Mouse (Mus musculus) limb, embryonic 11.5 days (tissue): ENCODE results near the gene Sec22b. TPM values are rescaled to one million over a fixed set of nuclear protein-coding genes. Genes with fewer than 3 reads are reported as not detected.

Experiments used
- ATAC-seq: fragments of 200-750 bp; cut with Nextera tagmentation; 2 replicates; pipeline ENCODE4 v1.8.0; 2017; ENCODE audit warnings: low read depth; ENCODE audit not compliant: insufficient number of reproducible peaks, low FRiP score, low TSS enrichment
- DNase-seq: peaks from one replicate; pipeline ENCODE4 v3.0.0-alpha.2; 2015; ENCODE audit warnings: low spot score
- H3K27ac ChIP-seq: fragments of 300-500 bp; sonication (generic); replicated peaks from 2 replicates; pipeline ENCODE4 v1.5.1; 2014; ENCODE audit warnings: low read depth, mild to moderate bottlenecking, low read length
- H3K27me3 ChIP-seq: fragments of 300-500 bp; sonication (generic); 2 replicates; pipeline ENCODE4 v1.6.1; 2014; ENCODE audit warnings: mild to moderate bottlenecking, low read length, mixed read lengths; ENCODE audit not compliant: control insufficient read depth, insufficient read depth
- H3K36me3 ChIP-seq: fragments of 300-500 bp; sonication (generic); 2 replicates; pipeline ENCODE4 v1.6.1; 2014; ENCODE audit warnings: mild to moderate bottlenecking, low read length, moderate library complexity, mixed read lengths; ENCODE audit not compliant: control insufficient read depth, insufficient read depth
- H3K4me1 ChIP-seq: fragments of 300-500 bp; sonication (generic); 2 replicates; pipeline ENCODE4 v1.6.1; 2014; ENCODE audit warnings: low read length, mixed read lengths; ENCODE audit not compliant: control insufficient read depth, insufficient read depth
- H3K4me2 ChIP-seq: fragments of 300-500 bp; sonication (generic); 2 replicates; pipeline ENCODE4 v1.6.1; 2014; ENCODE audit warnings: low read depth, mild to moderate bottlenecking, moderate library complexity; ENCODE audit not compliant: severe bottlenecking
- H3K4me3 ChIP-seq: fragments of 300-500 bp; sonication (generic); 2 replicates; pipeline ENCODE4 v1.5.1; 2014; ENCODE audit warnings: low read depth, low read length
- H3K9ac ChIP-seq: fragments of 300-500 bp; sonication (generic); 2 replicates; pipeline ENCODE4 v1.6.1; 2014; ENCODE audit warnings: mild to moderate bottlenecking, low read length
- H3K9me3 ChIP-seq: fragments of 300-500 bp; sonication (generic); 2 replicates; pipeline ENCODE4 v1.6.1; 2016; ENCODE audit warnings: low read length; ENCODE audit not compliant: control insufficient read depth
- WGBS: fragments of 180-500 bp; shearing (Covaris S2); extraction: QIAGEN DNeasy Blood & Tissue Kit; methylation state at CpG from one replicate; pipeline ENCODE4 v1.1.7; 2014; 5-methylcytosine and 5-hydroxymethylcytosine counted together
- polyA plus RNA-seq: library from polyadenylated mRNA; unstranded; fragments of >200 nt; fragmentation: Nextera tagmentation; extraction: Ambion mirVana; gene quantifications from 2 replicates; pipeline ENCODE4 v1.2.1, GENCODE M21; 2014

Sec22b gene
- polyA plus RNA-seq, 1 experiment from 2014 or later, result 153 TPM

GRCm38 (mm10) chr3:97939626-97940510 is 38.9 kb downstream of the Sec22b start:
- Histone ChIP-seq H3K4me3 (no peak overlapping the region), H3K4me1 (peaks cover 34% of the 10 kb centered on the region), H3K9me3 (no peaks in the 10 kb centered on the region), H3K36me3 (no peaks in the 10 kb centered on the region), H3K9ac (0 out of 2 replicates have a peak overlapping the region, but pooled peaks have one; percentile 9), H3K27me3 (no peaks in the 10 kb centered on the region), H3K4me2 (no peak overlapping the region), H3K27ac (no peak overlapping the region)
- ATAC-seq (no peak), DNase-seq (no peak)
- WGBS, result 10% methylated on average over 10 of the region's 10 CpGs

- peaks cover 34% of the 10 kb centered on the region for H3K4me1 ChIP-seq
- H3K4me2 ChIP-seq, result no peak overlapping the region
- H3K36me3 ChIP-seq, result no peaks in the 10 kb centered on the region
- H3K27me3 ChIP-seq, result no peaks in the 10 kb centered on the region
- peak overlapping the region; percentile 57; the same call in 1 of the 2 replicates for H3K27ac ChIP-seq
- DNase-seq (no peak), ATAC-seq (no peak)
- WGBS, result 38% methylated on average over 9 of the region's 9 CpGs
- no peak overlapping the region for H3K9ac ChIP-seq
- no peaks in the 10 kb centered on the region for H3K9me3 ChIP-seq
- H3K4me3 ChIP-seq, result no peak overlapping the region
These were observed 39.7 kb downstream of the Sec22b start for GRCm38 (mm10) chr3:97940511-97941204.

GRCm38 (mm10) chr3:97941440-97942259 is 40.7 kb downstream of the Sec22b start:
- WGBS, result 13% methylated on average over 11 of the region's 11 CpGs
- Histone ChIP-seq H3K27ac (peak overlapping the region; percentile 99), H3K9ac (peak overlapping the region; percentile 67), H3K4me1 (peaks cover 34% of the 10 kb centered on the region), H3K27me3 (no peaks in the 10 kb centered on the region), H3K4me3 (no peak overlapping the region), H3K36me3 (no peaks in the 10 kb centered on the region), H3K9me3 (no peaks in the 10 kb centered on the region), H3K4me2 (peak overlapping the region; percentile 33)
- DNase-seq (peak; percentile 57), ATAC-seq (peak; percentile 58; the same call in 1 of the 2 replicates)

GRCm38 (mm10) chr3:97942260-97942950 is 41.4 kb downstream of the Sec22b start:
- Histone ChIP-seq H3K4me3 (no peak overlapping the region), H3K27me3 (no peaks in the 10 kb centered on the region), H3K36me3 (no peaks in the 10 kb centered on the region), H3K4me2 (peak overlapping the region; percentile 33), H3K27ac (peak overlapping the region; percentile 99), H3K9ac (peak overlapping the region; percentile 67), H3K9me3 (no peaks in the 10 kb centered on the region), H3K4me1 (peaks cover 34% of the 10 kb centered on the region)
- ATAC-seq, result peak; percentile 44
- peak; percentile 79 for DNase-seq
- 6% methylated on average over 16 of the region's 16 CpGs for WGBS

GRCm38 (mm10) chr3:97944462-97944861 is 43.5 kb downstream of the Sec22b start:
- H3K9ac ChIP-seq, result no peak overlapping the region
- H3K27me3 ChIP-seq, result no peaks in the 10 kb centered on the region
- H3K27ac ChIP-seq, result no peak overlapping the region
- no peaks in the 10 kb centered on the region for H3K9me3 ChIP-seq
- H3K36me3 ChIP-seq, result no peaks in the 10 kb centered on the region
- no peak overlapping the region for H3K4me2 ChIP-seq
- no peak overlapping the region for H3K4me3 ChIP-seq
- no peak for ATAC-seq
- no peak for DNase-seq
- H3K4me1 ChIP-seq, result peaks cover 31% of the 10 kb centered on the region
- 86% methylated on average over 5 of the region's 5 CpGs for WGBS

- H3K27ac ChIP-seq, result no peak overlapping the region
These were observed 45.4 kb downstream of the Sec22b start for GRCm38 (mm10) chr3:97946439-97946838.

GRCm38 (mm10) chr3:97948518-97948917 is 47.5 kb downstream of the Sec22b start:
- no peaks in the 10 kb centered on the region for H3K27me3 ChIP-seq
- H3K27ac ChIP-seq, result no peak overlapping the region
- no peak for DNase-seq

More at GRCm38 (mm10) chr3:97946439-97946838, 45.4 kb downstream of the Sec22b start:
- H3K36me3 ChIP-seq, result no peaks in the 10 kb centered on the region
- DNase-seq (no peak), ATAC-seq (no peak)
- H3K9ac ChIP-seq, result no peak overlapping the region
- 44% methylated on average over 4 of the region's 4 CpGs for WGBS
- H3K4me3 ChIP-seq, result no peak overlapping the region
- H3K27me3 ChIP-seq, result no peaks in the 10 kb centered on the region
- no peak overlapping the region for H3K4me2 ChIP-seq
- H3K4me1 ChIP-seq, result peaks cover 14% of the 10 kb centered on the region
- no peaks in the 10 kb centered on the region for H3K9me3 ChIP-seq

More at GRCm38 (mm10) chr3:97948518-97948917, 47.5 kb downstream of the Sec22b start:
- Histone ChIP-seq H3K4me2 (no peak overlapping the region), H3K9ac (no peak overlapping the region), H3K4me3 (no peak overlapping the region), H3K36me3 (no peaks in the 10 kb centered on the region), H3K9me3 (no peaks in the 10 kb centered on the region), H3K4me1 (no peaks in the 10 kb centered on the region)
- 83% methylated on average over 2 of the region's 2 CpGs for WGBS
- ATAC-seq, result no peak
